Mouse (Mus musculus): ENCODE measurements around the gene Kin. TPM values are rescaled to one million over a fixed set of nuclear protein-coding genes. Genes with fewer than 3 reads are reported as not detected.

The Kin gene
- polyA plus RNA-seq, 1 experiment from 2014 or later = 35.3 TPM

Other genes starting within 250 kb of the Kin start
- gene 4930412O13Rik, start 199.3 kb upstream of the Kin start, polyA plus RNA-seq (2014; fragmentation: Nextera tagmentation; extraction: Ambion mirVana) = not detected in 2 replicates
- gene 9230102O04Rik, start 191.1 kb upstream of the Kin start, polyA plus RNA-seq (2014; fragmentation: Nextera tagmentation; extraction: Ambion mirVana) = not detected in 2 replicates
- 4.0 and 4.8 TPM in 2 replicates for gene Gata3, start 190.6 kb upstream of the Kin start, polyA plus RNA-seq (2014; fragmentation: Nextera tagmentation; extraction: Ambion mirVana)
- gene Taf3, start 32.0 kb upstream of the Kin start, polyA plus RNA-seq (2014; fragmentation: Nextera tagmentation; extraction: Ambion mirVana) = 14.9 and 18.6 TPM in 2 replicates
- gene Atp5c1, start 83 bp upstream of the Kin start, polyA plus RNA-seq (2014; fragmentation: Nextera tagmentation; extraction: Ambion mirVana) = 585 and 612 TPM in 2 replicates
- gene Itih2, start 50.8 kb downstream of the Kin start, polyA plus RNA-seq (2014; fragmentation: Nextera tagmentation; extraction: Ambion mirVana) = 259 and 294 TPM in 2 replicates
- 7.7 and 7.8 TPM in 2 replicates for gene Itih5, start 73.0 kb downstream of the Kin start, polyA plus RNA-seq (2014; fragmentation: Nextera tagmentation; extraction: Ambion mirVana)

Data from liver, embryonic 11.5 days (tissue).